8 mouse cellular contexts compared by ENCODE assay signal in genomic region chr9:55149499-55150278, GRCm38 (mm10). TPM values are rescaled to one million over a fixed set of nuclear protein-coding genes. Genes with fewer than 3 reads are reported as not detected.
DNase-seq lines count a peak whose midpoint lies in the region; ATAC-seq lines count a peak whose summit lies in the region.

No protein-coding gene starts in this region.

- no peaks in the 10 kb centered on the region for H3K36me3 ChIP-seq in embryonic facial prominence, embryonic 12.5 days
- H3K36me3 ChIP-seq in heart, embryonic 10.5 days = peaks cover 3% of the 10 kb centered on the region; the same call in 1 of the 2 replicates
- H3K36me3 ChIP-seq in liver, embryonic 12.5 days = no peaks in the 10 kb centered on the region

- H3K4me1 ChIP-seq in embryonic facial prominence, embryonic 12.5 days = peaks cover 11% of the 10 kb centered on the region
- peaks cover 22% of the 10 kb centered on the region for H3K4me1 ChIP-seq in heart, embryonic 10.5 days
- H3K4me1 ChIP-seq in liver, embryonic 12.5 days = peaks cover 43% of the 10 kb centered on the region

- peak overlapping the region; percentile 91 for H3K4me3 ChIP-seq in embryonic facial prominence, embryonic 12.5 days
- H3K4me3 ChIP-seq in heart, embryonic 10.5 days = peak overlapping the region; percentile 89
- peak overlapping the region; percentile 89 for H3K4me3 ChIP-seq in liver, embryonic 12.5 days

- H3K4me2 ChIP-seq in embryonic facial prominence, embryonic 12.5 days (replicated peaks) = peak overlapping the region; percentile 87
- H3K4me2 ChIP-seq in liver, embryonic 12.5 days = peak overlapping the region; percentile 99

- H3K9ac ChIP-seq in embryonic facial prominence, embryonic 12.5 days = peak overlapping the region; percentile 90
- peak overlapping the region; percentile 91 for H3K9ac ChIP-seq in liver, embryonic 12.5 days

- ATAC-seq in embryonic facial prominence, embryonic 12.5 days (ENCODE audit: insufficient number of reproducible peaks, insufficient read depth, low FRiP score, low TSS enrichment) = peak; percentile 64
- ATAC-seq in liver, embryonic 12.5 days = peak; percentile 82
- ATAC-seq in monocyte, adult 5-6 weeks (replicated peaks; ENCODE audit: insufficient number of reproducible peaks, low FRiP score, low TSS enrichment, poor library complexity, severe bottlenecking) = peak; percentile 51

- peak; percentile 78 for DNase-seq in A20 (ENCODE audit: low read depth, low spot score)
- DNase-seq in adrenal gland, adult 2 months = peak; percentile 83
- peak; percentile 84 for DNase-seq in heart, embryonic 10.5 days (ENCODE audit: low spot score)
- peak; percentile 55 for DNase-seq in kidney, adult 9 months
- DNase-seq in spleen, postnatal 36 days (ENCODE audit: low spot score in 2 of 2) = peak; percentile 46 to 53

- H3K27ac ChIP-seq in embryonic facial prominence, embryonic 12.5 days = peak overlapping the region; percentile 78
- H3K27ac ChIP-seq in heart, embryonic 10.5 days = peak overlapping the region; percentile 94
- peak overlapping the region; percentile 80 for H3K27ac ChIP-seq in liver, embryonic 12.5 days

- H3K27me3 ChIP-seq in embryonic facial prominence, embryonic 12.5 days = no peaks in the 10 kb centered on the region
- no peaks in the 10 kb centered on the region for H3K27me3 ChIP-seq in heart, embryonic 10.5 days (ENCODE audit: insufficient read depth, poor library complexity, severe bottlenecking)
- peaks cover 6% of the 10 kb centered on the region for H3K27me3 ChIP-seq in liver, embryonic 12.5 days (replicated peaks)

- WGBS in embryonic facial prominence, embryonic 12.5 days = under 1% methylated on average over 93 of the region's 93 CpGs
- WGBS in heart, embryonic 10.5 days = under 1% methylated on average over 93 of the region's 93 CpGs
- 1% methylated on average over 86 of the region's 93 CpGs for WGBS in liver, embryonic 12.5 days (ENCODE audit: insufficient replicate concordance)

- H3K9me3 ChIP-seq in embryonic facial prominence, embryonic 12.5 days = no peaks in the 10 kb centered on the region
- no peaks in the 10 kb centered on the region for H3K9me3 ChIP-seq in heart, embryonic 10.5 days
- H3K9me3 ChIP-seq in liver, embryonic 12.5 days (replicated peaks) = no peaks in the 10 kb centered on the region

RNA-seq across cellular contexts. Expression of gene Ube2q2, which starts 1.0 kb away (rescaled TPM):
- total RNA-seq in adrenal gland, adult 2 months (2021) = 10 to 100 TPM; 52.7 to 62.9 TPM
- polyA plus RNA-seq in adrenal gland, adult 2 months (2012; rRNA removed) = 28.8 and 35.3 TPM in 2 replicates
- 45.0 and 46.1 TPM in 2 replicates for polyA plus RNA-seq in embryonic facial prominence, embryonic 12.5 days (2016; fragmentation: Nextera tagmentation; extraction: Ambion mirVana)
- 31.3 and 32.3 TPM in 2 replicates for polyA plus RNA-seq in heart, embryonic 10.5 days (2016; fragmentation: Nextera tagmentation; extraction: Ambion mirVana)
- 24.9 and 26.9 TPM in 2 replicates for polyA plus RNA-seq in liver, embryonic 12.5 days (2016; fragmentation: Nextera tagmentation; extraction: Ambion mirVana)
- total RNA-seq in monocyte, adult 5-6 weeks (2017) = 39.7 to 49.5 TPM (median 44.0 TPM) in 3 replicates

RNA-seq across cellular contexts. Expression of gene Fbxo22, which starts 59.0 kb away (rescaled TPM):
- 10 to 100 TPM; 32.5 to 40.3 TPM for total RNA-seq in adrenal gland, adult 2 months (2021)
- polyA plus RNA-seq in adrenal gland, adult 2 months (2012; rRNA removed) = 6.4 and 7.5 TPM in 2 replicates
- polyA plus RNA-seq in embryonic facial prominence, embryonic 12.5 days (2016; fragmentation: Nextera tagmentation; extraction: Ambion mirVana) = 74.4 and 76.9 TPM in 2 replicates
- 69.3 and 70.6 TPM in 2 replicates for polyA plus RNA-seq in heart, embryonic 10.5 days (2016; fragmentation: Nextera tagmentation; extraction: Ambion mirVana)
- polyA plus RNA-seq in liver, embryonic 12.5 days (2016; fragmentation: Nextera tagmentation; extraction: Ambion mirVana) = 33.0 and 36.3 TPM in 2 replicates
- total RNA-seq in monocyte, adult 5-6 weeks (2017) = 43.1 to 80.1 TPM (median 59.4 TPM) in 3 replicates

Comparison
In these comparisons a context has a peak if more than half of its experiments do, and no peak if none do; other contexts are left out.
1. Peak in every context shown above with its lines: DNase-seq, ATAC-seq, H3K4me3 ChIP-seq and H3K27ac ChIP-seq.